In the genomic region with DNA sequence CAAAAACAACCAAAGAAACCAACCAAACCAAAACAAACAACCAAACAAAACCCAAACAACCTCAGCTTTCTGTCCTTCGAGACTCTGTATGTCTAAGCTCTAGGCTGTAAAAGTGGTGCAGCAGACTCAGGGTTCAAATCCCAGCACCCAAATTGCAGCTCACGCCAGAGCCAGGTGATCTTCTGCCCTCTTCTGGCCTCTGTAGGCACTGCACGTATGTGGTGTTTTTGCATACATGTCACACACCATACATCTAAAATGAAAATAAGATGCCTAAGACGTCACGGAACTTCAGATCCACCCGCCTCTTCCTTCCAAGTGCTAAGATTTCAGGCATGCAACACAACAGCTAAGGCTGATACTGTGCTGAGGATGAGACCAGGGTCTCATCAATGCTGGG, we compare ENCODE assay signal across 15 mouse cellular contexts.
DNase-seq lines count a peak whose midpoint lies in the region; ATAC-seq and TF ChIP-seq lines count a peak whose summit lies in the region.
"Had no signal": no experiment of that assay in that cellular context is flagged by ENCODE, and none has a peak within 500 bp of the region (broad histone marks: within the 10 kb centered on the region; RNA-seq: fewer than 3 reads in every experiment).

No protein-coding gene starts in this region.

- no peak for DNase-seq in forebrain, postnatal 0 days
- DNase-seq in liver, embryonic 14.5 days (ENCODE audit: low read depth in 3 of 3, low spot score in 3 of 3), result no peak
- DNase-seq in liver, result no peak
- DNase-seq in brain, embryonic 14.5 days (ENCODE audit: low read depth), result no peak
- DNase-seq in left cerebral cortex, adult 9 months (ENCODE audit: low spot score in 2 of 2), result no peak
- DNase-seq: cerebellum, adult 8-10 months; layer of hippocampus, adult 9-11 months; left cerebral cortex, postnatal 4 days; thymus, postnatal 25 days had no signal

- no peaks in the 10 kb centered on the region for H3K36me3 ChIP-seq in forebrain, postnatal 0 days (ENCODE audit: insufficient read depth)
- no peaks in the 10 kb centered on the region for H3K36me3 ChIP-seq in forebrain, embryonic 16.5 days (ENCODE audit: control insufficient read depth, insufficient read depth)
- H3K36me3 ChIP-seq in liver, embryonic 14.5 days (replicated peaks; ENCODE audit: control insufficient read depth, insufficient read depth, low read depth), result no peaks in the 10 kb centered on the region
- H3K36me3 ChIP-seq in ES-Bruce4 (ENCODE audit: control insufficient read depth, insufficient read depth, low read length, poor library complexity, severe bottlenecking), result no peaks in the 10 kb centered on the region
- H3K36me3 ChIP-seq: G1E; hindbrain, embryonic 15.5 days; midbrain, embryonic 10.5 days had no signal

- no peak overlapping the region for H3K9ac ChIP-seq in forebrain, postnatal 0 days
- H3K9ac ChIP-seq in forebrain, embryonic 16.5 days (replicated peaks; ENCODE audit: low read depth, low read length), result no peak overlapping the region
- no peak overlapping the region for H3K9ac ChIP-seq in liver, embryonic 14.5 days (replicated peaks)
- no peak overlapping the region for H3K9ac ChIP-seq in ES-Bruce4 (ENCODE audit: low read depth, poor library complexity, severe bottlenecking)
- H3K9ac ChIP-seq: hindbrain, embryonic 15.5 days had no signal

- no peak for ATAC-seq in forebrain, postnatal 0 days
- ATAC-seq in forebrain, embryonic 16.5 days, result no peak
- no peak for ATAC-seq in liver, embryonic 14.5 days (ENCODE audit: insufficient read depth)
- ATAC-seq in activated CD4-positive, CD25-positive, alpha-beta regulatory T cell, adult 4 months, result no peak

- WGBS in forebrain, postnatal 0 days, result 94% methylated on average over 6 of the region's 6 CpGs
- WGBS in forebrain, embryonic 16.5 days, result 89% methylated on average over 6 of the region's 6 CpGs
- WGBS in liver, embryonic 14.5 days (ENCODE audit: insufficient replicate concordance), result 62% methylated on average over 6 of the region's 6 CpGs

- TF ChIP-seq CTCF in forebrain, postnatal 0 days (IDR thresholded peaks at IDR 0.05; ENCODE audit: low read depth), result peak; percentile 35
- peak; percentile 51 for TF ChIP-seq CTCF in liver, embryonic 14.5 days (IDR thresholded peaks at IDR 0.05; ENCODE audit: low read depth)
- TF ChIP-seq CTCF in ES-Bruce4 (IDR thresholded peaks at IDR 0.05; ENCODE audit: low read depth, low read length), result peak; percentile 84
- TF ChIP-seq CTCF in brain, embryonic 14.5 days (IDR thresholded peaks at IDR 0.05; ENCODE audit: borderline replicate concordance, extremely low read depth, insufficient read depth, insufficient read length), result peak; percentile 41; the same call in 1 of the 2 replicates

- TF ChIP-seq POLR2A in ES-Bruce4 (IDR thresholded peaks at IDR 0.05; ENCODE audit: insufficient read depth, low read length), result no peak
- TF ChIP-seq POLR2A in brain, embryonic 14.5 days (IDR thresholded peaks at IDR 0.05; ENCODE audit: borderline replicate concordance, extremely low read depth, insufficient read depth, insufficient read length, poor library complexity, severe bottlenecking), result no peak

- H3K4me3 ChIP-seq in forebrain, postnatal 0 days (ENCODE audit: low read depth, low read length), result no peak overlapping the region
- H3K4me3 ChIP-seq in forebrain, embryonic 16.5 days (replicated peaks; ENCODE audit: low read length), result no peak overlapping the region
- no peak overlapping the region for H3K4me3 ChIP-seq in liver, embryonic 14.5 days (ENCODE audit: insufficient read depth in 1 of 2, low read depth in 2 of 2, low read length in 2 of 2)
- no peak overlapping the region for H3K4me3 ChIP-seq in ES-Bruce4 (ENCODE audit: low read depth, low read length)
- H3K4me3 ChIP-seq: hindbrain, embryonic 15.5 days; midbrain, embryonic 10.5 days had no signal

- H3K27me3 ChIP-seq in forebrain, postnatal 0 days (ENCODE audit: insufficient read depth, low read length), result no peaks in the 10 kb centered on the region
- H3K27me3 ChIP-seq in forebrain, embryonic 16.5 days (replicated peaks; ENCODE audit: control insufficient read depth, insufficient read depth, low read length), result no peaks in the 10 kb centered on the region
- no peaks in the 10 kb centered on the region for H3K27me3 ChIP-seq in liver, embryonic 14.5 days (ENCODE audit: control insufficient read depth, insufficient read depth, low read length)
- no peaks in the 10 kb centered on the region for H3K27me3 ChIP-seq in ES-Bruce4 (ENCODE audit: control insufficient read depth, insufficient read depth, low read length, poor library complexity, severe bottlenecking)
- H3K27me3 ChIP-seq: hindbrain, embryonic 15.5 days had no signal

- H3K4me2 ChIP-seq in forebrain, postnatal 0 days (ENCODE audit: low read depth), result no peak overlapping the region
- no peak overlapping the region for H3K4me2 ChIP-seq in forebrain, embryonic 16.5 days (ENCODE audit: low read length)
- H3K4me2 ChIP-seq in liver, embryonic 14.5 days (ENCODE audit: low read depth), result no peak overlapping the region
- H3K4me2 ChIP-seq: hindbrain, embryonic 15.5 days had no signal

- no peak for TF ChIP-seq EP300 in liver, embryonic 14.5 days (IDR thresholded peaks at IDR 0.05; ENCODE audit: low read depth)
- TF ChIP-seq EP300 in ES-Bruce4 (IDR thresholded peaks at IDR 0.05; ENCODE audit: insufficient read depth, low read depth, low read length), result no peak

- H3K4me1 ChIP-seq in forebrain, postnatal 0 days (ENCODE audit: insufficient read depth), result no peaks in the 10 kb centered on the region
- H3K4me1 ChIP-seq in forebrain, embryonic 16.5 days (replicated peaks; ENCODE audit: control insufficient read depth, insufficient read depth, low read length), result 0 out of 2 replicates have a peak, but pooled peaks cover 4% of the 10 kb centered on the region
- no peaks in the 10 kb centered on the region for H3K4me1 ChIP-seq in liver, embryonic 14.5 days (replicated peaks; ENCODE audit: control insufficient read depth in 2 of 2, insufficient read depth in 2 of 2, low read length in 1 of 2)
- no peaks in the 10 kb centered on the region for H3K4me1 ChIP-seq in ES-Bruce4 (ENCODE audit: control insufficient read depth, insufficient read depth, low read length)
- H3K4me1 ChIP-seq: hindbrain, embryonic 15.5 days; midbrain, embryonic 10.5 days had no signal

- no peak overlapping the region for H3K27ac ChIP-seq in forebrain, postnatal 0 days (ENCODE audit: low read depth, low read length)
- H3K27ac ChIP-seq in forebrain, embryonic 16.5 days (ENCODE audit: low read length), result no peak overlapping the region
- no peak overlapping the region for H3K27ac ChIP-seq in liver, embryonic 14.5 days
- H3K27ac ChIP-seq in ES-Bruce4 (ENCODE audit: insufficient read depth, low read length), result no peak overlapping the region
- H3K27ac ChIP-seq: hindbrain, embryonic 15.5 days; midbrain, embryonic 10.5 days had no signal

- H3K9me3 ChIP-seq in forebrain, postnatal 0 days (ENCODE audit: low read length), result no peaks in the 10 kb centered on the region
- H3K9me3 ChIP-seq in forebrain, embryonic 16.5 days (ENCODE audit: control insufficient read depth, low read length), result no peaks in the 10 kb centered on the region
- H3K9me3 ChIP-seq in liver, embryonic 14.5 days (ENCODE audit: control insufficient read depth, low read length), result no peaks in the 10 kb centered on the region
- H3K9me3 ChIP-seq in ES-Bruce4 (replicated peaks; ENCODE audit: control insufficient read depth, insufficient read depth, low read length, poor library complexity, severe bottlenecking), result no peaks in the 10 kb centered on the region
- H3K9me3 ChIP-seq: hindbrain, embryonic 15.5 days; midbrain, embryonic 10.5 days had no signal
